24 mouse cellular contexts compared by ENCODE assay signal in genomic region chr7:89388981-89389380, GRCm38 (mm10). TPM values are rescaled to one million over a fixed set of nuclear protein-coding genes. Genes with fewer than 3 reads are reported as not detected.
A peak's percentile ranks its signal among the peaks of the same experiment; 100 is the strongest.
DNase-seq lines count a peak whose midpoint lies in the region; ATAC-seq lines count a peak whose summit lies in the region.
"Had no signal": no experiment of that assay in that cellular context is flagged by ENCODE, and none has a peak within 500 bp of the region (broad histone marks: within the 10 kb centered on the region; RNA-seq: fewer than 3 reads in every experiment).

No protein-coding gene starts in this region.

- H3K27ac ChIP-seq in embryonic facial prominence, embryonic 15.5 days (replicated peaks) = no peak overlapping the region
- H3K27ac ChIP-seq in embryonic facial prominence, embryonic 10.5 days (replicated peaks) = no peak overlapping the region
- peak overlapping the region; percentile 9; the same call in 1 of the 2 replicates for H3K27ac ChIP-seq in intestine, embryonic 14.5 days (ENCODE audit: low read depth)
- H3K27ac ChIP-seq in intestine, embryonic 15.5 days = no peak overlapping the region
- H3K27ac ChIP-seq in stomach, embryonic 15.5 days = peak overlapping the region; percentile 37
- no peak overlapping the region for H3K27ac ChIP-seq in forebrain, embryonic 13.5 days
- H3K27ac ChIP-seq: forebrain, embryonic 10.5 days; heart, embryonic 15.5 days; hindbrain, embryonic 15.5 days; kidney, postnatal 0 days; limb, embryonic 15.5 days; midbrain, embryonic 10.5 days had no signal

- H3K4me3 ChIP-seq in embryonic facial prominence, embryonic 15.5 days (replicated peaks) = no peak overlapping the region
- no peak overlapping the region for H3K4me3 ChIP-seq in embryonic facial prominence, embryonic 10.5 days
- no peak overlapping the region for H3K4me3 ChIP-seq in intestine, embryonic 14.5 days (ENCODE audit: low read depth, low read length)
- no peak overlapping the region for H3K4me3 ChIP-seq in intestine, embryonic 15.5 days (replicated peaks)
- no peak overlapping the region for H3K4me3 ChIP-seq in stomach, embryonic 15.5 days (replicated peaks)
- no peak overlapping the region for H3K4me3 ChIP-seq in forebrain, embryonic 13.5 days
- H3K4me3 ChIP-seq: forebrain, embryonic 10.5 days; heart, embryonic 15.5 days; hindbrain, embryonic 15.5 days; limb, embryonic 15.5 days; midbrain, embryonic 10.5 days had no signal

- 74% methylated on average over 3 of the region's 3 CpGs for WGBS in embryonic facial prominence, embryonic 15.5 days
- 82% methylated on average over 3 of the region's 3 CpGs for WGBS in embryonic facial prominence, embryonic 10.5 days
- 38% methylated on average over 3 of the region's 3 CpGs for WGBS in intestine, embryonic 14.5 days
- 46% methylated on average over 3 of the region's 3 CpGs for WGBS in intestine, embryonic 15.5 days
- WGBS in stomach, embryonic 15.5 days = 26% methylated on average over 3 of the region's 3 CpGs
- WGBS in forebrain, embryonic 13.5 days = 84% methylated on average over 3 of the region's 3 CpGs

- H3K36me3 ChIP-seq in embryonic facial prominence, embryonic 15.5 days = no peaks in the 10 kb centered on the region
- no peaks in the 10 kb centered on the region for H3K36me3 ChIP-seq in embryonic facial prominence, embryonic 10.5 days (replicated peaks)
- H3K36me3 ChIP-seq in intestine, embryonic 14.5 days (ENCODE audit: control insufficient read depth, insufficient read depth, low read length) = no peaks in the 10 kb centered on the region
- no peaks in the 10 kb centered on the region for H3K36me3 ChIP-seq in intestine, embryonic 15.5 days
- H3K36me3 ChIP-seq in stomach, embryonic 15.5 days = no peaks in the 10 kb centered on the region
- no peaks in the 10 kb centered on the region for H3K36me3 ChIP-seq in forebrain, embryonic 13.5 days (ENCODE audit: poor library complexity, severe bottlenecking)
- H3K36me3 ChIP-seq: forebrain, embryonic 10.5 days; heart, embryonic 15.5 days; hindbrain, embryonic 15.5 days; limb, embryonic 15.5 days; midbrain, embryonic 10.5 days had no signal

- DNase-seq in embryonic facial prominence, embryonic 10.5 days (ENCODE audit: low spot score) = no peak
- DNase-seq in intestine, embryonic 14.5 days (ENCODE audit: low spot score) = no peak
- DNase-seq in adipocyte (ENCODE audit: low spot score) = peak; percentile 54
- DNase-seq: adrenal gland, postnatal 14 days; cerebellum, adult 8-10 months; forebrain, postnatal 0 days; heart, adult 18-20 months; heart, postnatal 36 days; left cerebral cortex, postnatal 4 days; lung, adult 18-20 months; lung, postnatal 10 days; thymus, postnatal 25 days had no signal

- no peaks in the 10 kb centered on the region for H3K9me3 ChIP-seq in embryonic facial prominence, embryonic 15.5 days (replicated peaks)
- no peaks in the 10 kb centered on the region for H3K9me3 ChIP-seq in embryonic facial prominence, embryonic 10.5 days
- no peaks in the 10 kb centered on the region for H3K9me3 ChIP-seq in intestine, embryonic 14.5 days (ENCODE audit: control insufficient read depth, low read length)
- H3K9me3 ChIP-seq in intestine, embryonic 15.5 days = no peaks in the 10 kb centered on the region
- no peaks in the 10 kb centered on the region for H3K9me3 ChIP-seq in stomach, embryonic 15.5 days
- no peaks in the 10 kb centered on the region for H3K9me3 ChIP-seq in forebrain, embryonic 13.5 days (replicated peaks)
- H3K9me3 ChIP-seq: forebrain, embryonic 10.5 days; heart, embryonic 15.5 days; hindbrain, embryonic 15.5 days; limb, embryonic 15.5 days; midbrain, embryonic 10.5 days had no signal

- no peaks in the 10 kb centered on the region for H3K27me3 ChIP-seq in embryonic facial prominence, embryonic 15.5 days
- H3K27me3 ChIP-seq in embryonic facial prominence, embryonic 10.5 days (replicated peaks; ENCODE audit: low read depth, poor library complexity, severe bottlenecking) = no peaks in the 10 kb centered on the region
- H3K27me3 ChIP-seq in intestine, embryonic 14.5 days (replicated peaks; ENCODE audit: control insufficient read depth, insufficient read depth, low read length) = no peaks in the 10 kb centered on the region
- no peaks in the 10 kb centered on the region for H3K27me3 ChIP-seq in intestine, embryonic 15.5 days (replicated peaks)
- no peaks in the 10 kb centered on the region for H3K27me3 ChIP-seq in stomach, embryonic 15.5 days (replicated peaks)
- no peaks in the 10 kb centered on the region for H3K27me3 ChIP-seq in forebrain, embryonic 13.5 days
- H3K27me3 ChIP-seq: heart, embryonic 15.5 days; hindbrain, embryonic 15.5 days; limb, embryonic 15.5 days had no signal

- no peak overlapping the region for H3K4me2 ChIP-seq in embryonic facial prominence, embryonic 15.5 days (replicated peaks)
- H3K4me2 ChIP-seq in intestine, embryonic 14.5 days (ENCODE audit: low read length) = no peak overlapping the region
- no peak overlapping the region for H3K4me2 ChIP-seq in intestine, embryonic 15.5 days (replicated peaks)
- H3K4me2 ChIP-seq in stomach, embryonic 15.5 days = no peak overlapping the region
- H3K4me2 ChIP-seq in forebrain, embryonic 13.5 days = no peak overlapping the region
- H3K4me2 ChIP-seq: heart, embryonic 15.5 days; hindbrain, embryonic 15.5 days; limb, embryonic 15.5 days had no signal

- 0 out of 2 replicates have a peak, but pooled peaks have one; percentile 15 for ATAC-seq in embryonic facial prominence, embryonic 15.5 days (ENCODE audit: insufficient number of reproducible peaks, low FRiP score, low TSS enrichment, low read depth)
- no peak for ATAC-seq in intestine, embryonic 14.5 days (replicated peaks; ENCODE audit: low FRiP score, low TSS enrichment, low read depth)
- ATAC-seq in intestine, embryonic 15.5 days = no peak
- no peak for ATAC-seq in stomach, embryonic 15.5 days (ENCODE audit: insufficient read depth, low FRiP score, low read depth)
- ATAC-seq in forebrain, embryonic 13.5 days = no peak
- ATAC-seq: activated CD4-positive, CD25-positive, alpha-beta regulatory T cell, adult 4 months; forebrain, postnatal 0 days; intestine, embryonic 16.5 days had no signal

- no peak overlapping the region for H3K9ac ChIP-seq in embryonic facial prominence, embryonic 15.5 days
- H3K9ac ChIP-seq in intestine, embryonic 14.5 days (ENCODE audit: low read length) = no peak overlapping the region
- no peak overlapping the region for H3K9ac ChIP-seq in intestine, embryonic 15.5 days
- H3K9ac ChIP-seq in stomach, embryonic 15.5 days = no peak overlapping the region
- H3K9ac ChIP-seq in forebrain, embryonic 13.5 days = no peak overlapping the region
- H3K9ac ChIP-seq: forebrain, postnatal 0 days; heart, embryonic 15.5 days; hindbrain, embryonic 15.5 days; limb, embryonic 15.5 days had no signal

- 0 out of 2 replicates have a peak, but pooled peaks cover 2% of the 10 kb centered on the region for H3K4me1 ChIP-seq in embryonic facial prominence, embryonic 15.5 days
- H3K4me1 ChIP-seq in embryonic facial prominence, embryonic 10.5 days = 0 out of 2 replicates have a peak, but pooled peaks cover 4% of the 10 kb centered on the region
- H3K4me1 ChIP-seq in intestine, embryonic 14.5 days (replicated peaks; ENCODE audit: control insufficient read depth, insufficient read depth, low read length) = peaks cover 35% of the 10 kb centered on the region
- H3K4me1 ChIP-seq in intestine, embryonic 15.5 days (replicated peaks) = peaks cover 19% of the 10 kb centered on the region
- peaks cover 17% of the 10 kb centered on the region for H3K4me1 ChIP-seq in stomach, embryonic 15.5 days
- H3K4me1 ChIP-seq in forebrain, embryonic 13.5 days = no peaks in the 10 kb centered on the region
- H3K4me1 ChIP-seq: forebrain, embryonic 10.5 days; hindbrain, embryonic 15.5 days; midbrain, embryonic 10.5 days had no signal

RNA-seq across cellular contexts. Expression of gene Tmem135, which starts 15.0 kb away (rescaled TPM):
- polyA plus RNA-seq in embryonic facial prominence, embryonic 15.5 days (2015; fragmentation: Nextera tagmentation; extraction: Ambion mirVana) = 19.1 and 25.2 TPM in 2 replicates
- 15.8 and 18.0 TPM in 2 replicates for polyA plus RNA-seq in embryonic facial prominence, embryonic 10.5 days (2016; fragmentation: Nextera tagmentation; extraction: Ambion mirVana)
- polyA plus RNA-seq in intestine, embryonic 14.5 days (2014; fragmentation: Nextera tagmentation; extraction: Ambion mirVana) = 29.8 and 30.4 TPM in 2 replicates
- 42.4 and 43.8 TPM in 2 replicates for polyA plus RNA-seq in intestine, embryonic 15.5 days (2015; fragmentation: Nextera tagmentation; extraction: Ambion mirVana)
- polyA plus RNA-seq in stomach, embryonic 15.5 days (2015; fragmentation: Nextera tagmentation; extraction: Ambion mirVana) = 35.5 and 37.3 TPM in 2 replicates
- polyA plus RNA-seq in forebrain, embryonic 13.5 days (2015; fragmentation: Nextera tagmentation; extraction: Ambion mirVana) = 18.3 and 19.0 TPM in 2 replicates

RNA-seq across cellular contexts. Expression of gene Fzd4, which starts 15.2 kb away (rescaled TPM):
- 8.9 and 9.9 TPM in 2 replicates for polyA plus RNA-seq in embryonic facial prominence, embryonic 15.5 days (2015; fragmentation: Nextera tagmentation; extraction: Ambion mirVana)
- polyA plus RNA-seq in embryonic facial prominence, embryonic 10.5 days (2016; fragmentation: Nextera tagmentation; extraction: Ambion mirVana) = 10.2 and 11.5 TPM in 2 replicates
- 13.7 and 14.6 TPM in 2 replicates for polyA plus RNA-seq in intestine, embryonic 14.5 days (2014; fragmentation: Nextera tagmentation; extraction: Ambion mirVana)
- polyA plus RNA-seq in intestine, embryonic 15.5 days (2015; fragmentation: Nextera tagmentation; extraction: Ambion mirVana) = 9.1 and 9.5 TPM in 2 replicates
- polyA plus RNA-seq in stomach, embryonic 15.5 days (2015; fragmentation: Nextera tagmentation; extraction: Ambion mirVana) = 12.8 and 13.9 TPM in 2 replicates
- 1.3 and 1.5 TPM in 2 replicates for polyA plus RNA-seq in forebrain, embryonic 13.5 days (2015; fragmentation: Nextera tagmentation; extraction: Ambion mirVana)
- polyA plus RNA-seq: activated CD4-positive, CD25-positive, alpha-beta regulatory T cell, adult 4 months had no signal

Comparison
In these comparisons a context has a peak if more than half of its experiments do, and no peak if none do; other contexts are left out.
1. H3K27ac ChIP-seq: peak in intestine, embryonic 14.5 days (single experiment) and stomach, embryonic 15.5 days (single experiment); none in embryonic facial prominence, embryonic 15.5 days (single experiment), embryonic facial prominence, embryonic 10.5 days (single experiment), intestine, embryonic 15.5 days (single experiment) and forebrain, embryonic 13.5 days (single experiment).